Mouse (Mus musculus) brown adipose tissue, adult 24 weeks (tissue): ENCODE results near the gene Spats1. TPM values are rescaled to one million over a fixed set of nuclear protein-coding genes. Genes with fewer than 3 reads are reported as not detected.
A peak's percentile ranks its signal among the peaks of the same experiment; 100 is the strongest.

Experiments
- H3K27ac ChIP-seq: fragments of 200-500 bp; replicated peaks from 2 replicates; pipeline ENCODE4 v1.5.1; 2012; ENCODE audit warnings: low read depth, mild to moderate bottlenecking, low read length
- H3K4me1 ChIP-seq: fragments of 200-500 bp; 2 replicates; pipeline ENCODE4 v1.6.1; 2012; ENCODE audit warnings: low read length, mixed read lengths; ENCODE audit not compliant: control insufficient read depth, insufficient read depth, insufficient read length
- H3K4me3 ChIP-seq: fragments of 200-500 bp; 2 replicates; pipeline ENCODE4 v1.5.1; 2012; ENCODE audit warnings: low read depth, mild to moderate bottlenecking, low read length, moderate library complexity; ENCODE audit not compliant: insufficient read depth
- polyA plus RNA-seq: library from polyadenylated mRNA; stranded (reverse); fragments of >200 nt; gene quantifications from 2 replicates; pipeline ENCODE4 v1.2.4, GENCODE M21; 2012; ENCODE audit not compliant: missing spikeins, insufficient read depth, insufficient read length

Spats1 gene
- polyA plus RNA-seq, 1 experiment = not detected

GRCm38 (mm10) chr17:45503301-45503973 lies 28.2 kb upstream of the Spats1 start:
- Histone ChIP-seq H3K4me1 (peaks cover 2% of the 10 kb centered on the region; the same call in 1 of the 2 replicates), H3K4me3 (no peak overlapping the region), H3K27ac (peak overlapping the region; percentile 15; the same call in 1 of the 2 replicates)

- Histone ChIP-seq H3K27ac (no peak overlapping the region), H3K4me3 (no peak overlapping the region), H3K4me1 (peaks cover under 1% of the 10 kb centered on the region; the same call in 1 of the 2 replicates)
Observed at GRCm38 (mm10) chr17:45502324-45502723, 27.1 kb upstream of the Spats1 start.

GRCm38 (mm10) chr17:45500981-45501380 lies 25.8 kb upstream of the Spats1 start:
- H3K4me3 ChIP-seq = no peak overlapping the region
- no peak overlapping the region for H3K27ac ChIP-seq
- no peaks in the 10 kb centered on the region for H3K4me1 ChIP-seq

GRCm38 (mm10) chr17:45499516-45499915 lies 24.3 kb upstream of the Spats1 start:
- Histone ChIP-seq H3K4me1 (no peaks in the 10 kb centered on the region), H3K27ac (no peak overlapping the region), H3K4me3 (no peak overlapping the region)

GRCm38 (mm10) chr17:45498397-45498796 lies 23.2 kb upstream of the Spats1 start:
- H3K27ac ChIP-seq = no peak overlapping the region
- H3K4me3 ChIP-seq = no peak overlapping the region
- H3K4me1 ChIP-seq = no peaks in the 10 kb centered on the region

- H3K4me1 ChIP-seq = no peaks in the 10 kb centered on the region
- H3K4me3 ChIP-seq = no peak overlapping the region
- no peak overlapping the region for H3K27ac ChIP-seq
Observed at GRCm38 (mm10) chr17:45495398-45495797, 20.2 kb upstream of the Spats1 start.

- no peaks in the 10 kb centered on the region for H3K4me1 ChIP-seq
- no peak overlapping the region for H3K4me3 ChIP-seq
- H3K27ac ChIP-seq = no peak overlapping the region
Observed at GRCm38 (mm10) chr17:45490532-45491154, 15.4 kb upstream of the Spats1 start.

GRCm38 (mm10) chr17:45489736-45490135 lies 14.5 kb upstream of the Spats1 start:
- H3K4me1 ChIP-seq = no peaks in the 10 kb centered on the region
- no peak overlapping the region for H3K4me3 ChIP-seq
- no peak overlapping the region for H3K27ac ChIP-seq

- no peak overlapping the region for H3K4me3 ChIP-seq
- no peaks in the 10 kb centered on the region for H3K4me1 ChIP-seq
- H3K27ac ChIP-seq = no peak overlapping the region
Observed at GRCm38 (mm10) chr17:45488321-45489254, 13.4 kb upstream of the Spats1 start.

GRCm38 (mm10) chr17:45487216-45487615 lies 12.0 kb upstream of the Spats1 start:
- Histone ChIP-seq H3K4me1 (no peaks in the 10 kb centered on the region), H3K4me3 (no peak overlapping the region), H3K27ac (no peak overlapping the region)

- H3K27ac ChIP-seq = no peak overlapping the region
- no peak overlapping the region for H3K4me3 ChIP-seq
- no peaks in the 10 kb centered on the region for H3K4me1 ChIP-seq
Observed at GRCm38 (mm10) chr17:45485581-45485980, 10.4 kb upstream of the Spats1 start.

GRCm38 (mm10) chr17:45480429-45480828 lies 5.2 kb upstream of the Spats1 start:
- no peak overlapping the region for H3K27ac ChIP-seq
- H3K4me1 ChIP-seq = no peaks in the 10 kb centered on the region
- no peak overlapping the region for H3K4me3 ChIP-seq

GRCm38 (mm10) chr17:45478234-45478825 lies 3.1 kb upstream of the Spats1 start:
- H3K4me3 ChIP-seq = no peak overlapping the region
- H3K27ac ChIP-seq = no peak overlapping the region
- H3K4me1 ChIP-seq = no peaks in the 10 kb centered on the region

- Histone ChIP-seq H3K4me3 (no peak overlapping the region), H3K27ac (no peak overlapping the region), H3K4me1 (no peaks in the 10 kb centered on the region)
Observed at GRCm38 (mm10) chr17:45474146-45474545, 1.1 kb downstream of the Spats1 start.

GRCm38 (mm10) chr17:45473667-45474066 lies 1.5 kb downstream of the Spats1 start:
- Histone ChIP-seq H3K4me1 (no peaks in the 10 kb centered on the region), H3K4me3 (no peak overlapping the region), H3K27ac (no peak overlapping the region)
